8 mouse cellular contexts compared by ENCODE assay signal in genomic region chr7:29289856-29290255, GRCm38 (mm10). TPM values are rescaled to one million over a fixed set of nuclear protein-coding genes. Genes with fewer than 3 reads are reported as not detected.
DNase-seq lines count a peak whose midpoint lies in the region; ATAC-seq lines count a peak whose summit lies in the region.

No protein-coding gene starts in this region.

- peak overlapping the region; percentile 46 for H3K4me3 ChIP-seq in neural tube, embryonic 11.5 days (ENCODE audit: low read depth, low read length)
- peak overlapping the region; percentile 72 for H3K4me3 ChIP-seq in heart, embryonic 16.5 days (ENCODE audit: low read length)
- no peak overlapping the region for H3K4me3 ChIP-seq in liver, embryonic 13.5 days (replicated peaks)
- peak overlapping the region; percentile 56 for H3K4me3 ChIP-seq in stomach, embryonic 14.5 days (ENCODE audit: low read depth, low read length)

- intact Hi-C loops in gastrocnemius, postnatal 36 days (cut with DNase I): loop anchor here (10.0 kb wide), 1 partner anchor 305 kb away; the partner anchor contains the start of genes Eif3k and Map4k1

- no peaks in the 10 kb centered on the region for H3K9me3 ChIP-seq in neural tube, embryonic 11.5 days (ENCODE audit: control insufficient read depth, low read length)
- H3K9me3 ChIP-seq in heart, embryonic 16.5 days (replicated peaks; ENCODE audit: control insufficient read depth, low read length): no peaks in the 10 kb centered on the region
- no peaks in the 10 kb centered on the region for H3K9me3 ChIP-seq in liver, embryonic 13.5 days (replicated peaks)
- H3K9me3 ChIP-seq in stomach, embryonic 14.5 days (ENCODE audit: control insufficient read depth, low read depth, low read length): no peaks in the 10 kb centered on the region

- peak overlapping the region; percentile 73; the same call in 1 of the 2 replicates for H3K27ac ChIP-seq in neural tube, embryonic 11.5 days (ENCODE audit: low read depth, low read length)
- peak overlapping the region; percentile 68 for H3K27ac ChIP-seq in heart, embryonic 16.5 days (ENCODE audit: low read length)
- H3K27ac ChIP-seq in liver, embryonic 13.5 days: no peak overlapping the region
- H3K27ac ChIP-seq in stomach, embryonic 14.5 days (ENCODE audit: low read length): peak overlapping the region; percentile 90

- no peaks in the 10 kb centered on the region for H3K36me3 ChIP-seq in neural tube, embryonic 11.5 days (ENCODE audit: control insufficient read depth, insufficient read depth, low read length)
- H3K36me3 ChIP-seq in heart, embryonic 16.5 days (ENCODE audit: control insufficient read depth, insufficient read depth): no peaks in the 10 kb centered on the region
- no peaks in the 10 kb centered on the region for H3K36me3 ChIP-seq in liver, embryonic 13.5 days
- no peaks in the 10 kb centered on the region for H3K36me3 ChIP-seq in stomach, embryonic 14.5 days (ENCODE audit: control insufficient read depth, insufficient read depth, low read length)

- DNase-seq in neural tube, embryonic 11.5 days (ENCODE audit: low spot score): no peak
- no peak for DNase-seq in neural tube, embryonic 10.5 days (ENCODE audit: extremely low spot score, low spot score)
- DNase-seq in liver, embryonic 13.5 days: no peak
- no peak for DNase-seq in gastrocnemius, postnatal 25 days
- DNase-seq in gastrocnemius, postnatal 36 days: no peak
- DNase-seq in thymus, postnatal 0 days (ENCODE audit: low spot score): no peak

- peak overlapping the region; percentile 69 for H3K4me2 ChIP-seq in neural tube, embryonic 11.5 days (ENCODE audit: low read depth)
- peak overlapping the region; percentile 92 for H3K4me2 ChIP-seq in heart, embryonic 16.5 days (ENCODE audit: low read depth, low read length)
- H3K4me2 ChIP-seq in liver, embryonic 13.5 days: peak overlapping the region; percentile 79
- peak overlapping the region; percentile 82 for H3K4me2 ChIP-seq in stomach, embryonic 14.5 days (replicated peaks; ENCODE audit: low read depth, low read length)

- ATAC-seq in neural tube, embryonic 11.5 days (ENCODE audit: insufficient read depth, low FRiP score, low TSS enrichment): no peak
- no peak for ATAC-seq in heart, embryonic 16.5 days (replicated peaks; ENCODE audit: extremely low read depth, insufficient read depth, low FRiP score)
- no peak for ATAC-seq in liver, embryonic 13.5 days (ENCODE audit: low read depth)
- ATAC-seq in stomach, embryonic 14.5 days (ENCODE audit: insufficient number of reproducible peaks, insufficient read depth, low FRiP score, low read depth): no peak; the same call in 1 of the 2 replicates

- peak overlapping the region; percentile 70 for H3K9ac ChIP-seq in neural tube, embryonic 11.5 days (ENCODE audit: low read length)
- peak overlapping the region; percentile 78 for H3K9ac ChIP-seq in heart, embryonic 16.5 days (ENCODE audit: low read length)
- no peak overlapping the region for H3K9ac ChIP-seq in liver, embryonic 13.5 days
- 0 out of 2 replicates have a peak overlapping the region, but pooled peaks have one; percentile 61 for H3K9ac ChIP-seq in stomach, embryonic 14.5 days (replicated peaks; ENCODE audit: low read depth, low read length)

- 81% methylated on average over 6 of the region's 6 CpGs for WGBS in neural tube, embryonic 11.5 days
- WGBS in heart, embryonic 16.5 days: 71% methylated on average over 6 of the region's 6 CpGs
- 86% methylated on average over 6 of the region's 6 CpGs for WGBS in liver, embryonic 13.5 days (ENCODE audit: insufficient replicate concordance)
- WGBS in stomach, embryonic 14.5 days: 47% methylated on average over 6 of the region's 6 CpGs

- no peaks in the 10 kb centered on the region for H3K27me3 ChIP-seq in neural tube, embryonic 11.5 days (ENCODE audit: control insufficient read depth, insufficient read depth, low read length)
- peaks cover 5% of the 10 kb centered on the region; the same call in 1 of the 2 replicates for H3K27me3 ChIP-seq in heart, embryonic 16.5 days (ENCODE audit: control insufficient read depth, insufficient read depth, low read length)
- H3K27me3 ChIP-seq in liver, embryonic 13.5 days: peaks cover 31% of the 10 kb centered on the region
- no peaks in the 10 kb centered on the region for H3K27me3 ChIP-seq in stomach, embryonic 14.5 days (ENCODE audit: control insufficient read depth, insufficient read depth, low read length)

- peaks cover 40% of the 10 kb centered on the region for H3K4me1 ChIP-seq in neural tube, embryonic 11.5 days (ENCODE audit: control insufficient read depth, insufficient read depth, low read length)
- peaks cover 19% of the 10 kb centered on the region for H3K4me1 ChIP-seq in heart, embryonic 16.5 days (ENCODE audit: control insufficient read depth, insufficient read depth, low read length)
- H3K4me1 ChIP-seq in liver, embryonic 13.5 days (replicated peaks): peaks cover 41% of the 10 kb centered on the region
- H3K4me1 ChIP-seq in stomach, embryonic 14.5 days (ENCODE audit: control insufficient read depth, insufficient read depth, low read length): peaks cover 36% of the 10 kb centered on the region

RNA-seq across cellular contexts. Expression of gene Ppp1r14a, which starts 0.7 kb away (rescaled TPM):
- 44.2 and 55.8 TPM in 2 replicates for polyA plus RNA-seq in neural tube, embryonic 11.5 days (2014; fragmentation: Nextera tagmentation; extraction: Ambion mirVana)
- polyA plus RNA-seq in heart, embryonic 16.5 days (2015; fragmentation: Nextera tagmentation; extraction: Ambion mirVana): 14.2 and 25.4 TPM in 2 replicates
- polyA plus RNA-seq in liver, embryonic 13.5 days (2015; fragmentation: Nextera tagmentation; extraction: Ambion mirVana): 3.2 and 3.6 TPM in 2 replicates
- 47.4 and 51.3 TPM in 2 replicates for polyA plus RNA-seq in stomach, embryonic 14.5 days (2014; fragmentation: Nextera tagmentation; extraction: Ambion mirVana)
- 1 to 10 TPM; 5.2 to 6.5 TPM for total RNA-seq in gastrocnemius, postnatal 25 days (2021)
- total RNA-seq in gastrocnemius, postnatal 36 days (2021): 1 to 10 TPM; 3.3 to 3.5 TPM
- 3.1 and 3.4 TPM in 2 replicates for polyA plus RNA-seq in thymus, postnatal 0 days (2015; fragmentation: Nextera tagmentation; extraction: Ambion mirVana)

RNA-seq across cellular contexts. Expression of gene Spint2, which starts 8.1 kb away (rescaled TPM):
- 27.0 and 28.1 TPM in 2 replicates for polyA plus RNA-seq in neural tube, embryonic 11.5 days (2014; fragmentation: Nextera tagmentation; extraction: Ambion mirVana)
- polyA plus RNA-seq in heart, embryonic 16.5 days (2015; fragmentation: Nextera tagmentation; extraction: Ambion mirVana): 114 and 116 TPM in 2 replicates
- polyA plus RNA-seq in liver, embryonic 13.5 days (2015; fragmentation: Nextera tagmentation; extraction: Ambion mirVana): 24.9 and 25.2 TPM in 2 replicates
- 386 and 405 TPM in 2 replicates for polyA plus RNA-seq in stomach, embryonic 14.5 days (2014; fragmentation: Nextera tagmentation; extraction: Ambion mirVana)
- 1 to 10 TPM; 3.4 to 5.2 TPM for total RNA-seq in gastrocnemius, postnatal 25 days (2021)
- total RNA-seq in gastrocnemius, postnatal 36 days (2021): 1 to 10 TPM; 4.1 to 4.5 TPM
- 571 and 608 TPM in 2 replicates for polyA plus RNA-seq in thymus, postnatal 0 days (2015; fragmentation: Nextera tagmentation; extraction: Ambion mirVana)

RNA-seq across cellular contexts. Expression of gene Dpf1, which starts 13.9 kb away (rescaled TPM):
- 65.2 and 66.7 TPM in 2 replicates for polyA plus RNA-seq in neural tube, embryonic 11.5 days (2014; fragmentation: Nextera tagmentation; extraction: Ambion mirVana)
- 2.0 and 3.0 TPM in 2 replicates for polyA plus RNA-seq in heart, embryonic 16.5 days (2015; fragmentation: Nextera tagmentation; extraction: Ambion mirVana)
- 1.7 and 2.3 TPM in 2 replicates for polyA plus RNA-seq in liver, embryonic 13.5 days (2015; fragmentation: Nextera tagmentation; extraction: Ambion mirVana)
- polyA plus RNA-seq in stomach, embryonic 14.5 days (2014; fragmentation: Nextera tagmentation; extraction: Ambion mirVana): 6.0 and 11.0 TPM in 2 replicates
- total RNA-seq in gastrocnemius, postnatal 25 days (2021): 1 to 10 TPM; 1.9 to 2.0 TPM
- total RNA-seq in gastrocnemius, postnatal 36 days (2021): 1 to 10 TPM; 1.9 to 2.3 TPM
- 3.0 and 3.5 TPM in 2 replicates for polyA plus RNA-seq in thymus, postnatal 0 days (2015; fragmentation: Nextera tagmentation; extraction: Ambion mirVana)

RNA-seq across cellular contexts. Expression of gene 2200002D01Rik, which starts 41.6 kb away (rescaled TPM):
- 1.2 and 1.6 TPM in 2 replicates for polyA plus RNA-seq in neural tube, embryonic 11.5 days (2014; fragmentation: Nextera tagmentation; extraction: Ambion mirVana)
- 7.6 and 10.3 TPM in 2 replicates for polyA plus RNA-seq in heart, embryonic 16.5 days (2015; fragmentation: Nextera tagmentation; extraction: Ambion mirVana)
- polyA plus RNA-seq in liver, embryonic 13.5 days (2015; fragmentation: Nextera tagmentation; extraction: Ambion mirVana): 3.1 and 4.4 TPM in 2 replicates
- polyA plus RNA-seq in stomach, embryonic 14.5 days (2014; fragmentation: Nextera tagmentation; extraction: Ambion mirVana): 35.0 and 36.6 TPM in 2 replicates
- 1 to 10 TPM in 1 of 2 experiments, under 1 TPM in 1; 0.31 to 1.4 TPM for total RNA-seq in gastrocnemius, postnatal 25 days (2021)
- under 1 TPM; 0.28 to 0.86 TPM for total RNA-seq in gastrocnemius, postnatal 36 days (2021)
- polyA plus RNA-seq in thymus, postnatal 0 days (2015; fragmentation: Nextera tagmentation; extraction: Ambion mirVana): 7.8 and 9.6 TPM in 2 replicates

RNA-seq across cellular contexts. Expression of gene Yif1b, which starts 51.7 kb away (rescaled TPM):
- polyA plus RNA-seq in neural tube, embryonic 11.5 days (2014; fragmentation: Nextera tagmentation; extraction: Ambion mirVana): 87.3 and 94.1 TPM in 2 replicates
- polyA plus RNA-seq in heart, embryonic 16.5 days (2015; fragmentation: Nextera tagmentation; extraction: Ambion mirVana): 116 and 125 TPM in 2 replicates
- polyA plus RNA-seq in liver, embryonic 13.5 days (2015; fragmentation: Nextera tagmentation; extraction: Ambion mirVana): 49.5 and 51.2 TPM in 2 replicates
- polyA plus RNA-seq in stomach, embryonic 14.5 days (2014; fragmentation: Nextera tagmentation; extraction: Ambion mirVana): 93.4 and 100.0 TPM in 2 replicates
- 10 to 100 TPM; 44.8 to 47.6 TPM for total RNA-seq in gastrocnemius, postnatal 25 days (2021)
- total RNA-seq in gastrocnemius, postnatal 36 days (2021): 10 to 100 TPM; 36.0 to 41.1 TPM
- polyA plus RNA-seq in thymus, postnatal 0 days (2015; fragmentation: Nextera tagmentation; extraction: Ambion mirVana): 76.4 and 79.3 TPM in 2 replicates
